Mouse (Mus musculus): ENCODE data around the gene Grid1.

Gene Grid1

DNA sequence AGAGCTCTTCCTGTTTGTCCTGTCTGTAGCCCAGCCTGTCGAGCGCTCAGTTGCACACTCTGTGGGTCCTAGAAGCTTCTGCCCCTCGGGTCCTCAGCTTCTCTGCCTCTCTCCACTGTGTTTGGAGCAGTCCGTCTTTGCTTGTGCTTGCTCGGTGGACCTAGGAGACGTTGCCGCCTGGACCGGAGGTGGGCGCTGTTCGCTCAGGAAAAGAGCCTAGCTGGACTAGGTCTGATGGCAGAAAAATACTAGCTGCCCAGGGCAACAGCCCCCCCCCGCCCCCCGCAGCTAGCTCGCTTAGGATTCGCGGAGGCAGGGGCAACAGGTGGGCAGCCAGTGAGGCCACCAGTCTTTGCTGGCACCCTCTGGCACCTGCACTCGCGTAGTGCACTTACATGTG, 3.2 kb downstream of the Grid1 start:
- in situ Hi-C loops (cut with MboI; ENCODE audit: low pct_unique_long_range_greater_than_20kb in 1 of 2, low sequenced_read_pairs in 2 of 2, unreplicated experiment in 1 of 2): no loop called here

GRCm38 (mm10) chr14:34824186-34824585, 4.3 kb downstream of the Grid1 start:
- in situ Hi-C loops (cut with MboI; ENCODE audit: low pct_unique_long_range_greater_than_20kb in 1 of 2, low sequenced_read_pairs in 2 of 2, unreplicated experiment in 1 of 2): no loop called here

DNA sequence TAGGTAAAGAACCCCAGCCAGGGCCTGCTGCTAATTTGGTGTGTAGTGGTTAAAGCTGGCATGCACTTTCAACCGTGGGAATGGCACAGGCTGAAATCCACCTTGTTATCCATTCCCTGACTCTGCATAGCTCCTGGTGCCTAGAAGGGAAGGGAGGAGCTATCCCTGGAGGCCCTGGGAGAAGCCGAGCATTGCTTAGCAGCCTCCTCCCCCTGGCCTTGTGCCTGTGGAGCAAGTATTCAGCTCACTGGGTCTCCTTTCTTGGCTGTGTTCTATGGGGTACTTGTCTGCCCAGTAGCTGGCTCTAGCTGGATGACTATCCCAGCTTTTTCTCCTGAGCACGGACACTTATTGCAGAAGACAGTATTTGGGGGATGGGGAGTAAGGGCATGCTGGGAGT, 6.0 kb downstream of the Grid1 start:
- in situ Hi-C loops (cut with MboI; ENCODE audit: low pct_unique_long_range_greater_than_20kb in 1 of 2, low sequenced_read_pairs in 2 of 2, unreplicated experiment in 1 of 2): loop anchor here in 1 of 2 experiments (25.0 kb wide), 1 partner anchor 261 kb away; no protein-coding TSS in a partner anchor

DNA sequence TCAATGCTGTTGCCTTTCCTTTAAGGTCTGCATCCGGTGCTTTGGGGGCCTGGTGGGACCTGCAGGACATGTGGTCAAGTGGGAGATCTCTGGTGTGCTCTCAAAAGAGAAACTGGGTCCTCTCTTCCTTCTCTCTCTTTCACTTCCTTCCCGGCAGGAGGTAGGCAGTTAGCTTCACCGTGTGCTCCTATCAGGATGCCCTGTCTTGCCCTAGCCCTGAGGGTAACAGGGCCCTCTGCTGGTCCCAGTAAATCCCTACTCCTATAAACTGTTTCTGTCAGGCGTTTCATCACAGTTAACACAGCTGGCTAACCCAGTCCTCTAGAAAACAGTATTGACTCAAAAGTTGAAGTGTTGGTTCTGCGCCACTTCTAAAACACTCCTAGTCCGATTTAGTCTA, 9.9 kb downstream of the Grid1 start:
- in situ Hi-C loops (cut with MboI; ENCODE audit: low pct_unique_long_range_greater_than_20kb in 1 of 2, low sequenced_read_pairs in 2 of 2, unreplicated experiment in 1 of 2): loop anchor here in 1 of 2 experiments (25.0 kb wide), 1 partner anchor 257 kb away; no protein-coding TSS in a partner anchor

DNA sequence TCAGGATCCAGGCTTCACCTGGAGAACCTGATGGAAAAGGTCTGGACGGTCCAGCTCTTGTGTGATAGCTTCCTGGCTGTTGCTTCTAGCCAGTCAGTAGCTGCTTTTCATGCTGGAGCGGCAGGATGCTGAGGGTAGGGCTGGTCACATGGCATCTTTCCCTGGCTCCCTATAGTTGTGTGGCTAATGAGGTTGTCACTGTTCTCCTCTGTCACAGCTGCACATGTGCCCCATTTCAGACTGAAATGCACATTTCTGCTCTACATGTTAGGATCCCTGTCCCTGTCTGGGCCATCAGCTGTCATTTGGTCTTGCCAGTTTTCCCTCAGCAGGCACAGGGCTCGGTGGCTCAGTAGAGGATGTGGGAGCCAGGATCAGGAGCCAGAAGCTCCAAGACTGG, 17.2 kb downstream of the Grid1 start:
- in situ Hi-C loops (cut with MboI; ENCODE audit: low pct_unique_long_range_greater_than_20kb in 1 of 2, low sequenced_read_pairs in 2 of 2, unreplicated experiment in 1 of 2): loop anchor here in 1 of 2 experiments (25.0 kb wide), 1 partner anchor 250 kb away; no protein-coding TSS in a partner anchor

DNA sequence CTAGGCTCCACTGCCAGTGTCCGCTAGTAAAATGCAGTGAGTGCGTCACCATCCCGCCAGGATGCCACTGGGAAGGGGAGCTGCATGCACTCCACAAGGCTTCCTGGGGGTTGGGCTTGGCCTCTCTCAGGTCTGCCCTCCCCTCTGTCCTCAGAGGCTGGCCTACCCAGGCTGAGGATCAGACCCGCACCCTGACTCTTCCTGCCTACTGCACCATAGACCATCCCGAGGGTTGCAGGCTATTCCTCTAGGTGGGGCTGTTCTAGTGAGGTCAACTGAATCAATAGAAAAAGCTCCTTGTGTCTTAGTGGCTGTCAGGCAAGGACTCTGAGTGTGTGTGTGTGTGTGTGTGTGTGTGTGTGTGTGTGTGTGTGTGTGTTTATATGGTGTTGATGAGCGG, 19.1 kb downstream of the Grid1 start:
- in situ Hi-C loops (cut with MboI; ENCODE audit: low pct_unique_long_range_greater_than_20kb in 1 of 2, low sequenced_read_pairs in 2 of 2, unreplicated experiment in 1 of 2): loop anchor here in 1 of 2 experiments (25.0 kb wide), 1 partner anchor 248 kb away; no protein-coding TSS in a partner anchor

GRCm38 (mm10) chr14:34839898-34840297, 20.0 kb downstream of the Grid1 start:
- in situ Hi-C loops (cut with MboI; ENCODE audit: low pct_unique_long_range_greater_than_20kb in 1 of 2, low sequenced_read_pairs in 2 of 2, unreplicated experiment in 1 of 2): loop anchor here in 1 of 2 experiments (25.0 kb wide), 1 partner anchor 247 kb away; no protein-coding TSS in a partner anchor

GRCm38 (mm10) chr14:34843579-34843978, 23.7 kb downstream of the Grid1 start:
- in situ Hi-C loops (cut with MboI; ENCODE audit: low pct_unique_long_range_greater_than_20kb in 1 of 2, low sequenced_read_pairs in 2 of 2, unreplicated experiment in 1 of 2): loop anchor here in 1 of 2 experiments (25.0 kb wide), 1 partner anchor 244 kb away; no protein-coding TSS in a partner anchor

GRCm38 (mm10) chr14:34844166-34844565, 24.3 kb downstream of the Grid1 start:
- in situ Hi-C loops (cut with MboI; ENCODE audit: low pct_unique_long_range_greater_than_20kb in 1 of 2, low sequenced_read_pairs in 2 of 2, unreplicated experiment in 1 of 2): loop anchor here in 1 of 2 experiments (25.0 kb wide), 1 partner anchor 243 kb away; no protein-coding TSS in a partner anchor

GRCm38 (mm10) chr14:34846799-34847198, 26.9 kb downstream of the Grid1 start:
- in situ Hi-C loops (cut with MboI; ENCODE audit: low pct_unique_long_range_greater_than_20kb in 1 of 2, low sequenced_read_pairs in 2 of 2, unreplicated experiment in 1 of 2): loop anchor here in 1 of 2 experiments (25.0 kb wide), 1 partner anchor 241 kb away; no protein-coding TSS in a partner anchor

GRCm38 (mm10) chr14:34847625-34848024, 27.7 kb downstream of the Grid1 start:
- in situ Hi-C loops (cut with MboI; ENCODE audit: low pct_unique_long_range_greater_than_20kb in 1 of 2, low sequenced_read_pairs in 2 of 2, unreplicated experiment in 1 of 2): loop anchor here in 1 of 2 experiments (25.0 kb wide), 1 partner anchor 240 kb away; no protein-coding TSS in a partner anchor

DNA sequence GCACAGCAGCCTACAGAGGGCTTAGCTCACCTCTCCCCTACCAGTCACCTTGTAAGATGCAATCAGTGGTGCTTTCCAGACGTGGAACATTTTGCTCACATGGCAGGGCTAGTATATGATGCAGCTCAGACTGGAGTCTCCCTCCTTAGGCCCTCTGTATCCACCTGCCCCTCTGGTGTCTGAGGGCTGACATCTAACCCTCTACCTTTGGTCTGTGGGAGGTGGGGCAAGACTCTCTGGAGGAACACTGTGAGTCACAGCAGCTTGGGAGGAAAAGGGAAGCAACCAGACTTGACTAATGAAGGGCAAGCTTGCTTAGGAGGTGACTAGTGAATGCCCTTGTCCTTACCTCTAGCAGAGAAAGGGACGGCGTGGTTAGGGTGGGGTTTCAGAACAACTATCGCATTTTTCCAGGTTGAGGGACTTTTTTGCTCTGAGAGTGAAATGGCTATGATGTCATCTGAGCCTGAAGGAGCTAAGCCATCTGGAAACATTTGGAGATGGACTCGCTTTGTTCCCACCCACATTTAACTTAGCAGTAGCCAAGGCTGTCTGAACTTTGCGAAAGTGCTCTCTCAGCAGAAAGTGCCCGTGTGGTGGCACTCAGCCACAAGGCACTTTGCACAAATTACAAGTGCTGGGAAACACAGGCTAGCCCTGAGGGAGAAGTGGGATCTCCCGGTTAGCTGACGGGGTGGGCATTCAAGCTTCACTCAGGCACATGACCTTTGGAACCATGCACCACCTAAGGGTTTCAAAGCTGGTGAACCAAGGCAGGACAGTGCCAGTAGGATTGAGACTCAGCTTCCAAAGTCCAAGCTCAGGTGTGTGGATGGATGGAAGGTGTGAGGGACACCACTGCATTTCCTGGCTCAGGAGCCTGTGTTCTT, 41.2 kb downstream of the Grid1 start:
- in situ Hi-C loops (cut with MboI; ENCODE audit: low pct_unique_long_range_greater_than_20kb in 1 of 2, low sequenced_read_pairs in 2 of 2, unreplicated experiment in 1 of 2): no loop called here

- in situ Hi-C loops (cut with MboI; ENCODE audit: low pct_unique_long_range_greater_than_20kb in 1 of 2, low sequenced_read_pairs in 2 of 2, unreplicated experiment in 1 of 2): no loop called here
Observed at GRCm38 (mm10) chr14:34867266-34867665, 47.4 kb downstream of the Grid1 start.

DNA sequence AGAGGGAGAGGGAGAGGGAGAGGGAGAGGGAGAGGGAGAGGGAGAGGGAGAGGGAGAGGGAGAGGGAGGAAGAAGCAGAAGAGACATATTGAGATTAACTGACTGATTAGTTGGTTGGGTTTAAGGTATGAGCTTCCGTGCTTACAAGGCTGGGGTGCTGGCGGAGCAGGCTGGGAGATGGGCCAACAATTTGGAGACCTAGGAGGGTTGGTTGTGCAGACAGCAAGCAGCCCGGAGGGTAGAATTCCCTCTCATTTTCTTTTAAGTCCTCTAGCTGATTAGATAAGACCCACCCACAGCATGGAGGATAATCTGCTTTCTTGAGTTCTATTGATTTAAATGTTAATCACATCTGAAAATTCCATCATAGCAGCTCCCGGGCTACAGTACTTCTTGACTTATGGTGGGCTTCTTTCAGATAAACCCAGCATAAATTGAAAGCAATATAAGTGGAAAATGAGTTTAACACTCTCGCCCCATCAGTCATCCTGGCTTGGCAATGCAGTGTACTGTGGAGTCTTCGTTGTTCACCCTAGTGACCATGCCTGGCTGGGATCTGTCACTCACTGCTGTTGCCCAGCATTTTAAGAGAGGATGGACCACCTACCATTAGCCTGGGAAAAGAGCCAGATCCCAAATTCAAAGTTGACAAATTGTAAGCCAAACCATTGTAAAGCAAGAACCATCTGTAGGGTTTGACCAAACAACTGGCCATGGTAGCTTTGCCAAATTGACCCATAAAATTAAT, 48.8 kb downstream of the Grid1 start:
- in situ Hi-C loops (cut with MboI; ENCODE audit: low pct_unique_long_range_greater_than_20kb in 1 of 2, low sequenced_read_pairs in 2 of 2, unreplicated experiment in 1 of 2): no loop called here

- in situ Hi-C loops (cut with MboI; ENCODE audit: low pct_unique_long_range_greater_than_20kb in 1 of 2, low sequenced_read_pairs in 2 of 2, unreplicated experiment in 1 of 2): no loop called here
Observed at GRCm38 (mm10) chr14:34879996-34880395, 60.1 kb downstream of the Grid1 start.

DNA sequence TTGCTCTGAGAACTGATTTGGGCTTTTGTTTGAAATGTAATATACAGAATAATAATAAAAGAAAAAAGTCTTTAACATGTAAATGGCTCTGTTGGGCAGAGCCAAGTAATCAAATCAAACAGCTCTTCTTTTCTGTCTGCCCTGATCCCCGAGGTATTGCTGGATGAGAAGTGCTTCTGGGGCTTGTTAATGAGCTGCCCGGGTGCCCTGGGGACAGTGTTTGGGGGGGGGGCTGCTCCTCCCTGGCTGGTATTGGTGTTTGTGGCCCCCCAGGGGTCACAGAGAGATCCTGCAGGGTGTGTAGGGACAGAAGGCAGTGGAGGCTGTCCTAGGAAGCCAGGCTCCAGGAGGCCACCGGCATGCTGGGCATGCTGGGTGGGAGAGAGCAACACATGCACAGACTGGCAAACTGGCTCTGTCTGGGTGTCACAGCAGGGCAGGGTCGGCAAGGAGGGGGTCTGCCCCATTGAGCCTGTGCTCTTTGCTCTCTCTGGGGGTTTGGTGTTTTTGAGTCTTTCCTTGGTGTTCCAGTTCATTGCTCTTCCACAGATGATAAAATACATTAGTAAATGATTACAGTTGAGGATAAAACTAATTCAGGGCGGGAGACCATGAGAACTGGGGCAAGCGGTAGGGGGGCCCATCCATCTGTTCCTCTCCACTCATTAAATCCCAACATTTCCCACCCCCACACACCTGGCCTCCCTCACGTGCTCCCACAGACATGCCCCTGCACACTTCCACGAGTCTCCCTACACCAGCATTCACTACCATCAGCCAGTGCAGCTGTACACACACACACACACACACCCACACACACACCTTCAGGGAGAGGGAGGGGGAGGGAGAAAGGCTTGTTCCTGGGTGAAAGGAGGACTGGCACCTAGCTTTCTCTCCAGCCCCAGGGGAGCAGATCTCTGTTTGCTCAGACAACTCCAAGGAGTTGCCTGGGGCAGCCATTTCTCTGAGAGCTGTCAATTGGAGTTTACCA, 60.8 kb downstream of the Grid1 start:
- in situ Hi-C loops (cut with MboI; ENCODE audit: low pct_unique_long_range_greater_than_20kb in 1 of 2, low sequenced_read_pairs in 2 of 2, unreplicated experiment in 1 of 2): no loop called here

DNA sequence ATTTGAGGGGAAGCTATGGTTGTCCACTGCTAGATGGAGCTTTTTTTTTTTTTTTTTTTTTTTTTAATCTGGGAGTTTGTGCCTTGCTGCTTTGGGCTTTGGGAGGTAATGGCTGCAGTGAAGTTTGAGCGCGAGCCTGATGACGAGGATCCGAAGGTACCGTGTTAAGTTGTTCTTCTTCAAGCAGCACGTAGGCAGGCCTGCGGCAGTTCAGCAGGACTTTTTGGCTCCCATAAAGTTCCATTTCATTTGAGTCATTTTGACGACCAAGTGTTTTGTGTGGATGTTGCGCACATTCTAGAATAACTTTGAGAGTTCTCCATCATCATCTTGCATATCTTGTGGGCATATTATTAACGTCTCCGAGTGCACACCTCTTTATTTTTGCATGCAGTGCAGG, 64.3 kb downstream of the Grid1 start:
- in situ Hi-C loops (cut with MboI; ENCODE audit: low pct_unique_long_range_greater_than_20kb in 1 of 2, low sequenced_read_pairs in 2 of 2, unreplicated experiment in 1 of 2): no loop called here

DNA sequence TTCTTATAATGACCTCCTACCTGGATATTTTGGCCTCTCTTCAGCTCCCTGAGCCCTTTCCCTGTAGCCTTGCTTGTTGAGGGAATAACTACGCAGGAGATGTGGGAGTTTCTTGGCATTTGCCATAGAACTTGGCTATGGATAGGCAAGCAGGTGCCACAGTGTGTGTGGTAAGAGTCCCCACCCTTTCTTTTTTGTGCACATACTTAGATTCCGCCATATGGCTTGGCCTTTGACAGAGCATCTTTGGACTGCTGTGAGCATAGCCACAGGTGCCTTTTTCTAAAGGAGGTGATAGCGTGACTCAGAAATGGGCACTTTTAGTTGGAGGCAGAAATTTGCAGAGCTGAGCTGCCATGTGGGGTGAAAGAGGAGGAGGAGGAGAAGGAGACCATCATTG, 64.7 kb downstream of the Grid1 start:
- in situ Hi-C loops (cut with MboI; ENCODE audit: low pct_unique_long_range_greater_than_20kb in 1 of 2, low sequenced_read_pairs in 2 of 2, unreplicated experiment in 1 of 2): no loop called here
